Mouse (Mus musculus) G1E (cell line): ENCODE data around the gene Ahcy.

ENCODE experiments used
- CTCF ChIP-seq: IDR thresholded peaks from 2 replicates; pipeline ENCODE4 v1.5.1; 2012; ENCODE audit warnings: low read depth, low read length, inconsistent platforms, mixed read lengths
- GATA1 ChIP-seq: IDR thresholded peaks from 2 replicates; pipeline ENCODE4 v1.6.1; 2012; ENCODE audit warnings: borderline replicate concordance, low read length, inconsistent platforms, mixed read lengths

DNA sequence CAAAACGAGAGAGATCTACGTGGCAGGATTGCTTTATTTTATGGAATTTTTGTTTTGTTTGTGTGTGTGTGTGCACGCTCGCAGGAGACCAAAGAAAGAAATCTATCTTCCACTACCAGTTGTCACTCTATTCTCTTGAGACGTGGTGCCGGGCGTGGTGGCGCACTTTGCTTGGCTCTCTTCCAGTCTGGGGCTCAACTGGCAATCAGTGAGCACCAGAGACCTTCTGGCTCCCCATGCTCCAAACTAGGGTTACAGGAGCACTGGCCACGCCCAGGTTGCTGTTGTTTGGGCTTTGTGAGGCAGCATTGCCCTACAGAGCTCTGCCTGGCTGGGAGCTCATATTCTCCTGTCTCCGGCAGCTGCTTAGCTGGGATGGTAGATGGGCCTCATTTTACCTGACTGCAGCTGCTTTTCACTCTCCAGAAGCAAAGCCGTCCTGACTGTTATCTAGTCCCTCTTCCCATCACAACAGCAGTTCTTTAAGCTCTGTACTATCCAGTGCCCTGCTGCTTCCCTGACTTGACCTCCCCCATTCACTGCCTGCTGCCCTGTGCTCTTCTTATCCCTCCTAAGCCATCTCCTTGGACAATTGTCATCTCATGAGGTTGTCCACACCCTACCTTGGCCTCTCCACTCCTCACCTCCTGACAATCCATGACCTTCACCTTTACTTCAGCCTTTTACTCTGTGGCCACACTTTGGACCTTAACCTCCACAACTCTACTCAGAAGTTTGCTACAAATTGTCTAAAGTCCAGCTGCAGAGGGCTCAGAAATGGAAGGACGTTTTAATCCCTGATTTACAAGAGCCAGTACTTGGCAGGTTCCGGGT, 16.8 kb upstream of the Ahcy start:
- no peak for TF ChIP-seq GATA1
- TF ChIP-seq CTCF, result no peak
